Mouse (Mus musculus): Measurements from ENCODE around the gene Haus7.
A peak's percentile ranks its signal among the peaks of the same experiment; 100 is the strongest.
"Not testable (repeated sequence)": the region's sequence is repeated elsewhere in the genome, so short reads cannot be mapped to it uniquely, and the experiment has no call there.

Gene Haus7

DNA sequence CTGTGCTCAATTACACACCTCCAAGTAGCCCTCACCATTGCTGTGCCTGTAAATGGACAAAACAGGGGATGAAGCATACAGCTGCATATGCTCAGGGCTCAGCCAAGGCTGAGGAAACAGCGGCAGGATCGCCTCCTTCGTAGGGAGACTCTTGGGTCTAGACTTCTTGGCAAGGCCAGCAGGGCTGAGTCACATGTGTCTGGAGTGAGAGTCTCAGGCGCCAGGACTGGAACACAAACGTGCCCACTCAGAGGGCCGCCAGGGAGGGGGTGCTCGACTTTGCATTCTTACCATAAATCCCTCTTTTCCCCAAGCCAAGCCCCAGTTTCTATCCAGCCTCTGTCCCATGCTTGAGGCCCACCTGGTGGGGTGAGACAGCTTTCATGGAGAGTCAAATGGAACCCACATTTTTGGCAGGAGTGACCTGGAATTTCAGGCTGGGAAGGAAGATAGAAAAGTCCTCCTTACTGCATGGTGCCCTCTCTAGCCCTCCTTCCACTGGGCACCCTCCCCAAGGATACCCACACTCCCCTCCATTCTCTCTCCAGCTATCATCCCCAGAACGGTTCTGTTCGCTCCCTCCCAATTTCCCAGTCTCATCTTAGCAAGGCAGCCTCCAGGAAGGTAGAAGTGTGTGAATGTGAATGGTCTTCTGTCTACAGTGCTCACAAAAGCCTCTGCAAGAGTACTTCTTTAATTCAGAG is 6.8 kb upstream of the Haus7 start:
- no peak for DNase-seq (ENCODE audit: low spot score)

DNA sequence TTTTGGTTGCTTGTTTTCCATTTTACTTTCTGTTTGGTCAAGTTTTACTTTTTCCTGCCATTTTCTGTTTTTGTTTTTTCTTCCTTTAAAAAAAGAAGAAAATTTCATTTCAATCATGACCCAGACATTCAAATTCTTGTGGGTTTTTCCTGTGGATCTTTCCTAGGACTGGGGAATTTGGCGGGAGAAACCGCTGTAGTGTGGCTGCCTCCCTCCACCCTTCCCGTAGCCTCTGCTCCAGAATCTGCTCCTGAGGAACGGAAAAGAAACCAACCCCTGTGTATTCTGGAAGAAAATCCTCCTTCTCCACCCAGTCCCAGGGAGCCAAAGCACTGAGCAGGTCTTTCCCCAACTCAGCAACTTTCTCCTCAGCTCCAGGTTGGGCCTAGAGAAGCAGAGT is 1.9 kb upstream of the Haus7 start:
- no peak for DNase-seq (ENCODE audit: low spot score)

DNA sequence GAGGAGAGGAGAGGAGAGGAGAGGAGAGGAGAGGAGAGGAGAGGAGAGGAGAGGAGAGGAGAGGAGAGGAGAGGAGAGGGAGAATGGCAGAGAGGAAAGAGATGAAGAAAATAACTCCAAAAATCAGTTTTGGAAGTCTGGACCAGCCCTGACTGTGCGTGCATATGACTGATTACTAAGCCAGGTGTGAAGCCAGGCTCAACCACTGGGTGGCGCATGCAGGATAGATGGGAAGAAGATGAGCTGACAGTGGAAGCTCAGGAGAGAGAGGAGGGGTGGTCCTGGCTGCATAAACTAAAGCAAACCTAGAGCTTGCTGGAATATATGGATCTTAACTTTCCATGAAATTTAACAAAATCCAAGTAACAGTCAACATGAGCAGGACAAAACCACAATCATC is 6.9 kb downstream of the Haus7 start:
- peak; percentile 69 for DNase-seq (ENCODE audit: low spot score)

DNA sequence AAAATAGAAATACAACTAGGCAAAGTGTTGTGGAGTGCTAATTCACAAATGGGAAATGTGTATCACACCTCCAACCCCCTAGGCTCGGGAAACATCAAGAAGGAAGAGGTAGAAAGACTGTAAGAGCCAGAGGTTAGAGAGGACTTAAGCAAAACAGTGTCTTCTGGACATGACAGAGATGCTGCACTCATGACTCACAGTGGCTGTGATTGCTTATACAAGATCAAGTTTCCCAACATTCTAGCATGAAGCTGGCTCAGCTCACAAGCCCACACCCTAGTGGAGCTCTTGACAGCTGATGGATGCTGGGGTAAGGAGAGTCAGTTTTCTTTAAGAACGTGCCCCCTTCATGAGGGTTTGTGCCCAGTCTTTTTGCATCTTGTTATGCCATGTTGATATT is 17.4 kb downstream of the Haus7 start:
- no peak for DNase-seq (ENCODE audit: low spot score)

DNA sequence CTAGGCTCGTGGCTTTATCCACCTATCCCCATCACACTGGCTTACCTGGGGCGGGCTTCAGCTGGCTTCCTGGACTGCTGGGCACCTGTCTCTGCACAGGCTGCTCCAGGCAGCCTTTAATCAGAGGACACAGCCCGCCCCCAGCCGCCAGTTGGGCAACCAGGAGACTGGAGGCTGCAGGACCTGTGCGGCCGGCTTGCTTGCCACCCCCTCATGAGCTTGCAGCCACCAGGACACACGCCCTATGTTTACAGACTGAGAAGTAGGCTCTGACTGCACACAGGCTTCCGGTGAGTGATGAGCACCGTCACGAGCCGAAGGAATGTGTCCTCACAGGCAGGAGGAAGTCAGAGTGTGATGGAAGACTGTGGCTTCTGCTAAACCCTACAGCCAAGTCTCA is 23.6 kb downstream of the Haus7 start, which contains the start of gene Trex2:
Trex2 (minus strand) TSS at position 93 of the 400 bp plus-strand sequence.
- DNase-seq (ENCODE audit: low spot score): no peak

DNA sequence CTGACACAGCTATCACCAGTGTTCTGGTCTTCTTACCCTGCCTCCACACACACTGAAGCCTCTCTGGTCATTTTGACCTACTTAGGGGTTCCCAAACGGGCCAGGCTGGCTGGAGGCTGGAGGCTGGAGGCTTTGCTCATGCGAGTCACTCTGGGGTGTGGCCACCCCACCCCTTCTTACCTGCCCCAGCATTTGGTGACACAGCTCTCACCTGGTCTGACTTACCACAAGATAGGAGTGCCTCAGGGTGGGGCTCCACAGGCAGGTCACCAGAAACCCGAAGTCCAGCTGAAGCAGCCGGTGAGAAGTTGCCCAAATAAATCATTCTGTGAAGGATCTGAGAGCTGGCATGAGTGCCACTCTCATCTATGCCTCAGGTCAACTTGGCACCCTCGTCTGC is 26.0 kb downstream of the Haus7 start:
- no peak for DNase-seq (ENCODE audit: low spot score)

DNA sequence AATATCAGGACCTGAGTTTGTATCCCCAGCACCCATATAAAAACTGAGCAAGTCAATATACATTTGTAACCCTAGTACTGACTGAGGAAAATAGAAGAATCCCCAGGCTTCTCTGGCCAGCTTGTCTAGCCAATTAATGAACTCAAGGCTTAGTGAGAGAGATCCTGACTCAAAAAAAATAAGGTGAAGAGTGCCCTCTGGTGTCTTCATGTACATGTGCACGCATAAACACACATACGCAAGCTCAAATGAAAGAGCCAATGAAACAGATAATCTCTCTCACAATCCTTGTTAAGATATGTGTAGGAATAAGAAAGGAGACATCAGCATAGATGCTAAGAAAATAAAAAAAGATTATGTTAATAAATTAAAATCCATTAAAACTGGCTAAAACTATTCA is 28.8 kb downstream of the Haus7 start:
- no peak for DNase-seq (ENCODE audit: low spot score)

DNA sequence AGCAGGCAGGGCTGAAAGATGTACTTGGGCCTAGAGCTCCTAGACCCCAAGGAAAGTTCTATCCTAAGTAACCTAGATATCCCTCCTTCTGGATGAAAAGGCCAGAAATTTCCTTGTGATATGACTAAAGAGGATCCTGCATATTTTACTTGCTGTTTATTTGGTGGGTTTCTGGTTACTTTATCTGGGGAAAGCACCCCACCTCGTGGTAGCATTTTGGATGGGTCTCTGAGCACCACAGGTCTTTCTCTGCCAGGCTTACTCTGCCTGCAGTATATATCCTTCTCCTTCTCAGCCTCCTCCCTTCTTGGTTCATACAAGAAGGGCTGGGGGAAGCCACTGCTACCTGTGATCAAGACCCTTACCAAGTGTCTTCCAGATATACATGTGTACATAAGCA is 46.1 kb downstream of the Haus7 start:
- peak; percentile 4 for DNase-seq (ENCODE audit: low spot score)

DNA sequence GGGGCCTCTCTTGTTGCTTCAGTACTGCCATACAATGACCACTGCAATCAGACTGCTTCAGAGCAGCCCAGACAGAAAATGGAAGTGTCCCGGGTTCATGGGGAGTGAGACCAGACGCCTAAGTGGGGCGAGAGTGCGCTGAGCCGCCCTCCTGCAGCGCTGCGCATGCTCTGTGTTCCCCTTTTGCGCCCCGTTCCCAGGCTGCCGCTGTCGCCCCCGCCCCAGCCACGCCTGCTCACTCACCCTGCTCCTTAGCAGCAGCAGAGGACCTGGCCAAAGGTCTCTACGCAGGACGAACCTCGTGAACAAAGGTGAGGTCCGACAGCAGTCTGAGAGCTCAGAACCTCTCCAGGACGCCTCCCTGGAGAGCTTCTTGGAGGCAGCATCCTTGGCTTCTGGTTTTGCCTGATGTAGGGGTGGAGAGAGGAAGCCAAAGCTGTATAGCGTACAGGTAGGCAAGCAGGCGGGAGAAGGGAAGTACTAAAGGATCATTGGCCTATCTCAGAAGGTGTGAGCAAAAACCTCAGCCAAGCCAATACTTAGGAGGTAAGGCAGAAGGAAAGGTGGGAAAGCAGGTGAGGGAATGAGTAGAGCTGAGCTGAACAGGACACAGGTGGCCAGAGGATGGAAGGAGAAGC is 47.8 kb downstream of the Haus7 start, which contains the start of gene Zfp92:
Zfp92 (plus strand) TSS at position 217 of the 638 bp plus-strand sequence.
- peak; percentile 13 for DNase-seq (ENCODE audit: low spot score)

DNA sequence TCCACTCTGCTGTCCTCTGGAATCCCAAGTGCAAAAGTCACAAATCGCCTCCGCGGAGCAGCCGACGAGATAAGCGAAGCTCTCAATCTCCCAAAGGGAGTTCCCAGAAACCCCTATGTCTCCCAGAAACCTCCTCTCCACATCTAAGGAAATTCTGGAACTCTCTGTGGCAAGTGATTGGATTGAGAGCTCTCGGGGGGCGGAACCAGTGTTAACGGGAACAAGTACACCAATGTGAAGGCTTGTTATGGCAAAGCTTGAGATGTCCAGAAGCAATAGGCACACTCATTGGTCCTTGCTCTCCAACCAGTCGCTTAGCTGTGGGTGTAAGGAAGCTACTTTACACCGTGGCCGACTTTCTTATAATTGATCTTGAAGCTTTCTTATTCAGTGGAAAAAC is 57.2 kb downstream of the Haus7 start:
- DNase-seq (ENCODE audit: low spot score): no peak

DNA sequence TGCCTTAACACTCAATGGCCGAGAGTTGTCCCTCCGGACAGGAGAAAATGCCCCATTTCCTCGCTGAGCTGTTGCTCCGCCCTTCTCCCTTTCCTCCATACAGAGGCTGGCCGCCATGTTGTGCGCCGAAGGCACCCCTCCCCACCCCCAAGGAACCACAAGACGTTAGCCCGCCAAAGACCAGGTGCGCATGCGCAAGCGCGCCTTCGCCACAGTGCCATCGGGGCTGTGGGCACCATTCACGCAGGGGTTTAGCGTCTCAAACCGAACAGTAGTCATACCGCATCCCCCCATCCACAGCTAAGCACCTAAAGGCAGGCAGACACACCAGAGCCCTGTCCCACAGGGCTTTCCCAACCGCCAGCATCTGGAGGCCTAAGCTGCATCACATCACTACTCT is 57.9 kb downstream of the Haus7 start:
- DNase-seq (ENCODE audit: low spot score): no peak

DNA sequence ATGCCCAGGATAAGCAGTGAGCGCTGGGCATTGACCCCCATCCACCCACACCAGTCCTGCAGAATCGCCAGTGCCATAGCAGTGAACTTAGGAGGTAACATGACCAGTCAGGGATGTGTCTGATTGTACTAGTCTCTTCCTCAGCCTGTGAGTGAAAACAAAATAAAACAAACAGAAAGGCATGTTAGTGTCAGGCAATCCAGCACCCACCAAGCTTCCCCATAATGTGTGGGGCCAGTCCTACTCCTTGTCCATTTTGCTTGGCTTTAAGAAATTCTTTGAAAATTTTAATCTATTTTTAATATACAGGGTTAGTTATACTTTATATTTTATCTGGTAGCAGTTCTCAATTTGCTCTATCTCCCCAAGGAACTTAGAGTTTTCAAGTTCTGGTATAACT is 60.2 kb downstream of the Haus7 start, which contains the start of gene Gm18336:
Gm18336 (minus strand) TSS at position 101 of the 400 bp plus-strand sequence.
- not testable (repeated sequence) for DNase-seq (ENCODE audit: low spot score)

DNA sequence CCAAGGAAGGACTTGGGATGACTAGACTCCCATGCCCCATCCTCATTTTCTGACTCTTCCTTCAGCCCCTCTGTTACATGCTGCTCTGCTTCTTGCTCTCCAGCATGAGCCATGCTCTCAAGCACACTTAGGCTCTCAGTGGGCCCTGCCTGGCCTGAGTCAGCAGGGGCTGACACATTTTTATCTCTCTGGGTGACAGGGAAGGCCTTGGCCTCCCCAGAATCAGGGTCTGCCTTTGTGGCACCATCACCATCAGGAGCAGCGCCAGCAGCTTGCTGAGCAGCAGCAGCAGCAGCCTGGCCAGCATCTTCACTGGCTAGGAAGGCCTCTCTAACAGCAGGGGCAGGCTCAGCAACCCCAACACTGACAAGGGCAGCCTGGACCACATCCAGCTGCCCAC is 62.4 kb downstream of the Haus7 start:
- no peak for DNase-seq (ENCODE audit: low spot score)

DNA sequence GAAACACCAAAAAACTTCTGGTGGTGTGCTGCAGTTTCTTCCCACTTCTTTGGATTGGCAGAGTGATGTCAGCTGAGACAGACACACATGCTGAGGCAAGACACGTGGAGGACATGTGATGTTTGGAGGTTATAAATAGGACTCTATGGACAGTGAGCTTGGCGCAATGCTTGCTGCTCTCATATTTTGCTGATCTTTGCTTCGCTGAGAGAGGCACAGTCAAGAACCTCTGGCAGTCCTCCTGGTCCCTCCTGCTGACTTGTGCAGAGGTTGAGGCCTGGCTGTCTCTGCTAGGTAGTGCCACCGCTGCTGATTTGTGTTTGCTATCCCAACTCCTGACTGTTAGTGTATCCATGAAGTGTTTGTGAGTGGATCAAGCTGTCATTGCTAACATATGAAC is 67.4 kb downstream of the Haus7 start:
- no peak for DNase-seq (ENCODE audit: low spot score)
